Mouse (Mus musculus): ENCODE results near the gene Pdzd7. TPM values are rescaled to one million over a fixed set of nuclear protein-coding genes. Genes with fewer than 3 reads are reported as not detected.

The Pdzd7 gene
- polyA plus RNA-seq, 1 experiment from 2014 or later: 0.11 TPM

GRCm38 (mm10) chr19:45015518-45016281 is 29.8 kb downstream of the Pdzd7 start:
- Histone ChIP-seq H3K27me3 (no peaks in the 10 kb centered on the region), H3K4me1 (replicated peaks) (peaks cover 47% of the 10 kb centered on the region), H3K9me3 (replicated peaks) (no peaks in the 10 kb centered on the region), H3K36me3 (peaks cover 19% of the 10 kb centered on the region), H3K27ac (peak overlapping the region; percentile 99), H3K4me3 (peak overlapping the region; percentile 82), H3K9ac (peak overlapping the region; percentile 81), H3K4me2 (peak overlapping the region; percentile 80)
- under 1% methylated on average over 34 of the region's 34 CpGs for WGBS
- ATAC-seq (replicated peaks; ENCODE audit: insufficient number of reproducible peaks, insufficient read depth, low FRiP score, low read depth): no peak

GRCm38 (mm10) chr19:45014981-45015402 is 30.5 kb downstream of the Pdzd7 start:
- Histone ChIP-seq H3K27me3 (no peaks in the 10 kb centered on the region), H3K4me3 (peak overlapping the region; percentile 82), H3K4me1 (replicated peaks) (peaks cover 40% of the 10 kb centered on the region), H3K27ac (peak overlapping the region; percentile 99), H3K4me2 (peak overlapping the region; percentile 80), H3K36me3 (peaks cover 26% of the 10 kb centered on the region), H3K9ac (peak overlapping the region; percentile 81), H3K9me3 (replicated peaks) (no peaks in the 10 kb centered on the region)
- peak; percentile 23 for ATAC-seq (replicated peaks; ENCODE audit: insufficient number of reproducible peaks, insufficient read depth, low FRiP score, low read depth)
- under 1% methylated on average over 25 of the region's 25 CpGs for WGBS

GRCm38 (mm10) chr19:45014335-45014971 is 31.1 kb downstream of the Pdzd7 start, which contains the start of gene Lzts2:
Gene Lzts2 (plus strand): TSS chr19:45014414.
- peak within 1 kb of the TSS; percentile 80 for H3K4me2 ChIP-seq
- ATAC-seq (replicated peaks; ENCODE audit: insufficient number of reproducible peaks, insufficient read depth, low FRiP score, low read depth): no peak
- H3K9ac ChIP-seq: peak within 1 kb of the TSS; percentile 81
- 7% methylated on average over 10 of the region's 10 CpGs for WGBS
- peaks cover 35% of the 10 kb centered on the region for H3K4me1 ChIP-seq (replicated peaks)
- H3K27me3 ChIP-seq: no peaks in the 10 kb centered on the region
- peaks cover 30% of the 10 kb centered on the region for H3K36me3 ChIP-seq
- peak within 1 kb of the TSS; percentile 82 for H3K4me3 ChIP-seq
- peak within 1 kb of the TSS; percentile 99 for H3K27ac ChIP-seq
- no peaks in the 10 kb centered on the region for H3K9me3 ChIP-seq (replicated peaks)

GRCm38 (mm10) chr19:45013581-45014225 is 31.8 kb downstream of the Pdzd7 start:
- 60% methylated on average over 6 of the region's 6 CpGs for WGBS
- Histone ChIP-seq H3K4me3 (no peak overlapping the region), H3K27me3 (no peaks in the 10 kb centered on the region), H3K36me3 (peaks cover 30% of the 10 kb centered on the region), H3K4me1 (replicated peaks) (peaks cover 30% of the 10 kb centered on the region), H3K9me3 (replicated peaks) (no peaks in the 10 kb centered on the region), H3K4me2 (peak overlapping the region; percentile 80; the same call in 1 of the 2 replicates), H3K27ac (peak overlapping the region; percentile 99), H3K9ac (no peak overlapping the region)
- ATAC-seq (replicated peaks; ENCODE audit: insufficient number of reproducible peaks, insufficient read depth, low FRiP score, low read depth): no peak

GRCm38 (mm10) chr19:45012636-45013035 is 32.9 kb downstream of the Pdzd7 start:
- Histone ChIP-seq H3K4me2 (no peak overlapping the region), H3K9me3 (replicated peaks) (no peaks in the 10 kb centered on the region), H3K4me3 (no peak overlapping the region), H3K27ac (0 out of 2 replicates have a peak overlapping the region, but pooled peaks have one; percentile 99), H3K27me3 (no peaks in the 10 kb centered on the region), H3K4me1 (replicated peaks) (peaks cover 35% of the 10 kb centered on the region), H3K9ac (no peak overlapping the region), H3K36me3 (peaks cover 30% of the 10 kb centered on the region)
- no peak for ATAC-seq (replicated peaks; ENCODE audit: insufficient number of reproducible peaks, insufficient read depth, low FRiP score, low read depth)
- 36% methylated on average over 6 of the region's 6 CpGs for WGBS

GRCm38 (mm10) chr19:45012219-45012618 is 33.3 kb downstream of the Pdzd7 start:
- peaks cover 30% of the 10 kb centered on the region for H3K36me3 ChIP-seq
- H3K27ac ChIP-seq: no peak overlapping the region
- no peak overlapping the region for H3K4me3 ChIP-seq
- no peak overlapping the region for H3K4me2 ChIP-seq
- no peaks in the 10 kb centered on the region for H3K27me3 ChIP-seq
- no peak for ATAC-seq (replicated peaks; ENCODE audit: insufficient number of reproducible peaks, insufficient read depth, low FRiP score, low read depth)
- H3K9me3 ChIP-seq (replicated peaks): no peaks in the 10 kb centered on the region
- H3K4me1 ChIP-seq (replicated peaks): peaks cover 37% of the 10 kb centered on the region
- WGBS: 80% methylated on average over 8 of the region's 8 CpGs
- no peak overlapping the region for H3K9ac ChIP-seq

GRCm38 (mm10) chr19:45010646-45011045 is 34.9 kb downstream of the Pdzd7 start:
- H3K4me3 ChIP-seq: no peak overlapping the region
- peaks cover 40% of the 10 kb centered on the region for H3K4me1 ChIP-seq (replicated peaks)
- H3K27me3 ChIP-seq: no peaks in the 10 kb centered on the region
- peaks cover 30% of the 10 kb centered on the region for H3K36me3 ChIP-seq
- no peaks in the 10 kb centered on the region for H3K9me3 ChIP-seq (replicated peaks)
- no peak overlapping the region for H3K4me2 ChIP-seq
- no peak overlapping the region for H3K27ac ChIP-seq
- H3K9ac ChIP-seq: no peak overlapping the region
- WGBS: 72% methylated on average over 4 of the region's 4 CpGs
- no peak for ATAC-seq (replicated peaks; ENCODE audit: insufficient number of reproducible peaks, insufficient read depth, low FRiP score, low read depth)

GRCm38 (mm10) chr19:45007425-45008191 is 37.9 kb downstream of the Pdzd7 start:
- peaks cover 42% of the 10 kb centered on the region for H3K36me3 ChIP-seq
- peak overlapping the region; percentile 97 for H3K4me3 ChIP-seq
- peak overlapping the region; percentile 88 for H3K4me2 ChIP-seq
- WGBS: 77% methylated on average over 20 of the region's 20 CpGs
- H3K4me1 ChIP-seq (replicated peaks): peaks cover 34% of the 10 kb centered on the region
- no peaks in the 10 kb centered on the region for H3K9me3 ChIP-seq (replicated peaks)
- H3K9ac ChIP-seq: peak overlapping the region; percentile 85
- ATAC-seq (replicated peaks; ENCODE audit: insufficient number of reproducible peaks, insufficient read depth, low FRiP score, low read depth): no peak
- no peaks in the 10 kb centered on the region for H3K27me3 ChIP-seq
- H3K27ac ChIP-seq: peak overlapping the region; percentile 87

- Histone ChIP-seq H3K4me2 (peak overlapping the region; percentile 88), H3K36me3 (peaks cover 37% of the 10 kb centered on the region), H3K4me1 (replicated peaks) (peaks cover 34% of the 10 kb centered on the region), H3K4me3 (peak overlapping the region; percentile 97), H3K27me3 (no peaks in the 10 kb centered on the region), H3K9me3 (replicated peaks) (no peaks in the 10 kb centered on the region), H3K9ac (peak overlapping the region; percentile 85), H3K27ac (peak overlapping the region; percentile 87)
- whole genome bisulfite sequencing: 36% methylated on average over 17 of the region's 17 CpGs
- no peak for ATAC-seq (replicated peaks; ENCODE audit: insufficient number of reproducible peaks, insufficient read depth, low FRiP score, low read depth)
Measured at GRCm38 (mm10) chr19:45007021-45007420, 38.5 kb downstream of the Pdzd7 start.

GRCm38 (mm10) chr19:45005957-45006712 is 39.4 kb downstream of the Pdzd7 start, which contains the start of gene Mrpl43:
Gene Mrpl43 (minus strand): TSS chr19:45006442.
- Histone ChIP-seq H3K4me1 (replicated peaks) (peaks cover 34% of the 10 kb centered on the region), H3K27me3 (no peaks in the 10 kb centered on the region), H3K4me3 (peak within 1 kb of the TSS; percentile 97), H3K9ac (peak within 1 kb of the TSS; percentile 85), H3K36me3 (peaks cover 28% of the 10 kb centered on the region), H3K4me2 (peak within 1 kb of the TSS; percentile 88), H3K9me3 (replicated peaks) (no peaks in the 10 kb centered on the region), H3K27ac (peak within 1 kb of the TSS; percentile 87)
- WGBS: under 1% methylated on average over 82 of the region's 82 CpGs
- peak; percentile 92 for ATAC-seq (replicated peaks; ENCODE audit: insufficient number of reproducible peaks, insufficient read depth, low FRiP score, low read depth)

Data from heart, embryonic 15.5 days (tissue).